Mouse (Mus musculus): ENCODE data around the gene Arid3a. TPM values are rescaled to one million over a fixed set of nuclear protein-coding genes. Genes with fewer than 3 reads are reported as not detected.

Gene Arid3a
- polyA plus RNA-seq (2014; fragmentation: Illumina TruSeq; extraction: RNeasy Lipid Tissue Mini Kit (QIAGEN cat#74804); ENCODE audit: low read depth, low replicate concordance): 1.9 TPM

GRCm38 (mm10) chr10:79926491-79927323 lies at the start of gene Arid3a:
Gene Arid3a, plus strand, starts transcription at chr10:79927043.

DNA sequence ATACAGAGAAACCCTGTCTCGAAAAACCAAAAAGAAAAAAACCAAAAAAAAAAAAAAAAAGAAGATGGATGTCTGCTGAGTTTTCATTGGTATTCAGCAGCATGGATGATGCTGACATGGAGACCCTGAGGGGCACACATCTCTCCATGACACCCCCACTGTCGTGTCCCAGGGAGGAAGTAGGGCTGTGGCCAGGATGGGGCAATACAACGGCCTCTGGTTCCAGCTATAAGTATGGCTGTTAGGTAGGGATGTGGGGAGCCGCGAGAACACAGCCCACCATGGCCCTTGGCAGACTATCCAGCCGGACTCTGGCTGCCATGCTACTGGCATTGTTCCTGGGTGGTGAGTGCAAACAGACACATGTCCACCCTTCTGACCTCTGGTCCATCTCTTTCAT lies 40.8 kb upstream of the Arid3a start, which contains the start of gene Elane:
Elane (plus strand) TSS at position 194 of the 400 bp plus-strand sequence.

DNA sequence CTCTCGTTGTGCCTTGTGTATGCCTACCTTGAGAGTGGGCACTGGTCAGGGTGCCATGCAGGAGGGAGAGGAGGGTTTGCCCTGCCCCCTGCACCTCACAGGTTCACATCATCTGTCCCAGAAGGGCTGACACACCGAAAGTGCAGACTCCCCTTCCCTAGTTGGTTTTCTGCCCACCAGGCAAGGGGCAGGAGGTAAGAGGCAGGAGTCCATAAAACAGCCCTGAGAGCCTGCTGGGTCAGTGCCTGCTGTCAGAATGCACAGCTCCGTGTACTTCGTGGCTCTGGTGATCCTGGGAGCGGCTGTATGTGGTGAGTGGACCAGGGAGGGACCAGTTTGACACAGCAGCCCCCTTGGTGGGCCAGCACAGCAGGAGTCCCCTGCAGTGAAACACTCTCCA lies 36.2 kb upstream of the Arid3a start, which contains the start of gene Cfd:
Cfd (plus strand) TSS at position 184 of the 400 bp plus-strand sequence.

GRCm38 (mm10) chr10:79908167-79909091 lies 18.4 kb upstream of the Arid3a start, which contains the start of gene Med16:
Gene Med16, minus strand, starts transcription at chr10:79908923.

DNA sequence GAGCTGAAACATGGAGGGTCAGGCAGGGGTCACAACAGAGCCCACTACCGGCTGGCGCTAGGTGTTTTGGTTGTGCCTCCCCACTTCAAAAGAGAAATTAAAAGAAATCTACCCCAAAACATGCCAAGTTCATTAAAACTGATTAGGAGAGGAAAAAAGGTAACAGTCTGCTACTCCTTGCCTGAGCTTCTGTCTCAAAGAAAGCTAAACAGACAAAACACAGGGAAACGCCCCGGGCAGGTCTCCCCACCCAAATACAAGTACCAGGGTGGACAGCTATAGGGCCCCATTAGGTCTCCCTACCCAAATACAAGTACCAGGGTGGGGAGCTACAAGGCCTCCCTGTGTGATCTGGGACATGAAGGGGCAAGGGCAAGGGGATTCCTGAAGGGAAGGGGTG lies 16.3 kb upstream of the Arid3a start, which contains the start of gene Gm26602:
Gm26602 (plus strand) TSS at position 301 of the 400 bp plus-strand sequence.

GRCm38 (mm10) chr10:79916808-79917531 lies 9.9 kb upstream of the Arid3a start, which contains the start of gene Kiss1r:
Gene Kiss1r, plus strand, starts transcription at chr10:79916971.

GRCm38 (mm10) chr10:79920958-79921535 lies 5.8 kb upstream of the Arid3a start, which contains the start of gene R3hdm4:
Gene R3hdm4, minus strand, starts transcription at chr10:79921208.

GRCm38 (mm10) chr10:79959847-79960601 lies 33.2 kb downstream of the Arid3a start, which contains the start of gene Wdr18:
Gene Wdr18, plus strand, starts transcription at chr10:79960152.

GRCm38 (mm10) chr10:79970415-79971182 lies 43.8 kb downstream of the Arid3a start, which contains the start of gene Grin3b:
Gene Grin3b, plus strand, starts transcription at chr10:79970715.

DNA sequence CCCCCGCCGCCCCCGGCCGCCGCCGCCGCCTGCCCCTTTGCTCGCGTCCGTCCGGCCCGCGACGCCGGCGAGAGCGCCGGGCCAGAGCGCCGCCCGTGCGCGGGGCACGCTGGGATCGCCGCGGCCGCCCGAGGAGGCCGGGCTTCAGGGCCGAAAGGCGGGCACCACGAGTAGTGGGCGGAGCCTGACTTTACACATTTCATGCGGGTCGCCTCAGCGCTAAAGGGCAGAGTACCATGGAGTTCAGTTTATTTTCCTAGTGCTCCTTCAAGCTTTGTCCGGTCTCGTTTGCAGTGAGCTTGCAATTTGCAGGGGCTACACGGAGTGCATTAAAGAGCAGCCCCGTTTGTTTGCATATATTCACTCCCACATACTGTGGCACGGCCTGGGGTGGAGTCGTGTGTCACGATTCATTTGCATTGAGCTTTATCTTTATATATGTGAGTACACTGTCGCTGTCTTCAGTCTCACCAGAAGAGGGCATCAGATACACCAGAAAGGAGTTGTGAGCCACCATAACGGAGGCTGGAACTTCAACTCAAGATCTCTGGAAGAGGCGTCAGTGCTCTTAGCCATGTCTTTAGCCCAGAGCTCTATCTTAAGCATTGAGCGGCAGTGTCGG lies 57.5 kb downstream of the Arid3a start, which contains the start of gene Tmem259:
Tmem259 (minus strand) TSS at position 136 of the 622 bp plus-strand sequence.

GRCm38 (mm10) chr10:79988506-79989271 lies 61.8 kb downstream of the Arid3a start, which contains the start of gene Cnn2:
Gene Cnn2, plus strand, starts transcription at chr10:79988584.

DNA sequence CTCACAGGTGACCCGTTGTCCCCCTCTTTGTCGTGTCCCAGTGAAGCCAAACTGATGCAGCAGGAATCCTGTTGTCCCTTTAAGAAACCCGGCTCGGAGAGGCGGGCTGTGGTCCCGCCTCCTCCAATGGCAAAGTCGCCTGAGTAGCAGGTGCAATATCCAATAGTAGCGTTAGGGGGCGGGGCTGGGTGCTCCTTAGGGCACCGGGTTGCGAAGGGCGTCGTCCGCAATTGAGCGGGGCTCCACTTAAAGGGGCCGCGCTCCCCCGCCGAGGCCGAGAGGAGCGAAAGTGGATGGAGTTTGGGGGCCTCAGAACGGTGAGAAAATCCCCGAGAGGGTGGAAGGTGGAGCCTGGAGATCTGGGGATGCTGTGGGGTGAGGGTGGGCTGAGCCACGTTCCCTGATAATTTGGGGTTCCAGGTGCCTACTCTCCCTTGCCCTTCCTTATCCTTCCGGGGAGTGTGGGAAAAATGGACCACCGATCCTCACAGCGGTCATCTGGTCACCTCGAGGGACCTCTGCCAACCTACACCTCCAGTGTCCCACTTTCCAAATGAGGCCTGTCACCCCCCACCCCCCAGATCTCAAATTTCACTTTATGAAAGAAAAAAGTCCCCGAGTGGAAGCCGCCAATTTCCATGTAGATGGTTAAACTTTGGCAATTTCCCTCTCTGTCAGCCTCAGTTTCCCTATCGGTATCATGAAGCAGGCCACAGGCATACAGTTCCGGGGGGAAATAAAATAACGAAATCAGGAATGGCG lies 69.6 kb downstream of the Arid3a start, which contains the start of gene Abca7:
Abca7 (plus strand) TSS at position 223 of the 762 bp plus-strand sequence.

Other genes starting within 250 kb of the Arid3a start
- gene Cdc34, start 244.8 kb upstream of the Arid3a start, polyA plus RNA-seq (2014; fragmentation: Illumina TruSeq; extraction: RNeasy Lipid Tissue Mini Kit (QIAGEN cat#74804); ENCODE audit: low read depth, low replicate concordance): not detected
- not detected for gene Gzmm, start 238.0 kb upstream of the Arid3a start, polyA plus RNA-seq (2014; fragmentation: Illumina TruSeq; extraction: RNeasy Lipid Tissue Mini Kit (QIAGEN cat#74804); ENCODE audit: low read depth, low replicate concordance)
- gene Bsg, start 222.6 kb upstream of the Arid3a start, polyA plus RNA-seq (2014; fragmentation: Illumina TruSeq; extraction: RNeasy Lipid Tissue Mini Kit (QIAGEN cat#74804); ENCODE audit: low read depth, low replicate concordance): 289 TPM
- not detected for gene Hcn2, start 210.4 kb upstream of the Arid3a start, polyA plus RNA-seq (2014; fragmentation: Illumina TruSeq; extraction: RNeasy Lipid Tissue Mini Kit (QIAGEN cat#74804); ENCODE audit: low read depth, low replicate concordance)
- gene Polrmt, start 180.5 kb upstream of the Arid3a start, polyA plus RNA-seq (2014; fragmentation: Illumina TruSeq; extraction: RNeasy Lipid Tissue Mini Kit (QIAGEN cat#74804); ENCODE audit: low read depth, low replicate concordance): not detected
- gene Fgf22, start 172.0 kb upstream of the Arid3a start, polyA plus RNA-seq (2014; fragmentation: Illumina TruSeq; extraction: RNeasy Lipid Tissue Mini Kit (QIAGEN cat#74804); ENCODE audit: low read depth, low replicate concordance): not detected
- 0.58 TPM for gene Rnf126, start 160.1 kb upstream of the Arid3a start, polyA plus RNA-seq (2014; fragmentation: Illumina TruSeq; extraction: RNeasy Lipid Tissue Mini Kit (QIAGEN cat#74804); ENCODE audit: low read depth, low replicate concordance)
- gene Fstl3, start 149.8 kb upstream of the Arid3a start, polyA plus RNA-seq (2014; fragmentation: Illumina TruSeq; extraction: RNeasy Lipid Tissue Mini Kit (QIAGEN cat#74804); ENCODE audit: low read depth, low replicate concordance): 6.9 TPM
- not detected for gene Prss57, start 136.1 kb upstream of the Arid3a start, polyA plus RNA-seq (2014; fragmentation: Illumina TruSeq; extraction: RNeasy Lipid Tissue Mini Kit (QIAGEN cat#74804); ENCODE audit: low read depth, low replicate concordance)
- 0.93 TPM for gene Palm, start 133.5 kb upstream of the Arid3a start, polyA plus RNA-seq (2014; fragmentation: Illumina TruSeq; extraction: RNeasy Lipid Tissue Mini Kit (QIAGEN cat#74804); ENCODE audit: low read depth, low replicate concordance)
- gene Misp, start 106.1 kb upstream of the Arid3a start, polyA plus RNA-seq (2014; fragmentation: Illumina TruSeq; extraction: RNeasy Lipid Tissue Mini Kit (QIAGEN cat#74804); ENCODE audit: low read depth, low replicate concordance): not detected
- gene Ptbp1, start 72.6 kb upstream of the Arid3a start, polyA plus RNA-seq (2014; fragmentation: Illumina TruSeq; extraction: RNeasy Lipid Tissue Mini Kit (QIAGEN cat#74804); ENCODE audit: low read depth, low replicate concordance): 69.8 TPM
- gene Prtn3, start 52.6 kb upstream of the Arid3a start, polyA plus RNA-seq (2014; fragmentation: Illumina TruSeq; extraction: RNeasy Lipid Tissue Mini Kit (QIAGEN cat#74804); ENCODE audit: low read depth, low replicate concordance): not detected
- not detected for gene Plppr3, start 52.4 kb upstream of the Arid3a start, polyA plus RNA-seq (2014; fragmentation: Illumina TruSeq; extraction: RNeasy Lipid Tissue Mini Kit (QIAGEN cat#74804); ENCODE audit: low read depth, low replicate concordance)
- not detected for gene Elane, start 40.8 kb upstream of the Arid3a start, polyA plus RNA-seq (2014; fragmentation: Illumina TruSeq; extraction: RNeasy Lipid Tissue Mini Kit (QIAGEN cat#74804); ENCODE audit: low read depth, low replicate concordance)
- 14.9 TPM for gene Cfd, start 36.2 kb upstream of the Arid3a start, polyA plus RNA-seq (2014; fragmentation: Illumina TruSeq; extraction: RNeasy Lipid Tissue Mini Kit (QIAGEN cat#74804); ENCODE audit: low read depth, low replicate concordance)
- not detected for gene Med16, start 18.1 kb upstream of the Arid3a start, polyA plus RNA-seq (2014; fragmentation: Illumina TruSeq; extraction: RNeasy Lipid Tissue Mini Kit (QIAGEN cat#74804); ENCODE audit: low read depth, low replicate concordance)
- gene Gm26602, start 16.2 kb upstream of the Arid3a start, polyA plus RNA-seq (2014; fragmentation: Illumina TruSeq; extraction: RNeasy Lipid Tissue Mini Kit (QIAGEN cat#74804); ENCODE audit: low read depth, low replicate concordance): not detected
- gene Kiss1r, start 10.1 kb upstream of the Arid3a start, polyA plus RNA-seq (2014; fragmentation: Illumina TruSeq; extraction: RNeasy Lipid Tissue Mini Kit (QIAGEN cat#74804); ENCODE audit: low read depth, low replicate concordance): not detected
- 8.8 TPM for gene R3hdm4, start 5.8 kb upstream of the Arid3a start, polyA plus RNA-seq (2014; fragmentation: Illumina TruSeq; extraction: RNeasy Lipid Tissue Mini Kit (QIAGEN cat#74804); ENCODE audit: low read depth, low replicate concordance)
- 1.2 TPM for gene Wdr18, start 33.1 kb downstream of the Arid3a start, polyA plus RNA-seq (2014; fragmentation: Illumina TruSeq; extraction: RNeasy Lipid Tissue Mini Kit (QIAGEN cat#74804); ENCODE audit: low read depth, low replicate concordance)
- not detected for gene Grin3b, start 43.7 kb downstream of the Arid3a start, polyA plus RNA-seq (2014; fragmentation: Illumina TruSeq; extraction: RNeasy Lipid Tissue Mini Kit (QIAGEN cat#74804); ENCODE audit: low read depth, low replicate concordance)
- gene Tmem259, start 57.3 kb downstream of the Arid3a start, polyA plus RNA-seq (2014; fragmentation: Illumina TruSeq; extraction: RNeasy Lipid Tissue Mini Kit (QIAGEN cat#74804); ENCODE audit: low read depth, low replicate concordance): 0.64 TPM
- 4.3 TPM for gene Cnn2, start 61.5 kb downstream of the Arid3a start, polyA plus RNA-seq (2014; fragmentation: Illumina TruSeq; extraction: RNeasy Lipid Tissue Mini Kit (QIAGEN cat#74804); ENCODE audit: low read depth, low replicate concordance)
- gene Abca7, start 69.5 kb downstream of the Arid3a start, polyA plus RNA-seq (2014; fragmentation: Illumina TruSeq; extraction: RNeasy Lipid Tissue Mini Kit (QIAGEN cat#74804); ENCODE audit: low read depth, low replicate concordance): 0.58 TPM
- not detected for gene Arhgap45, start 89.6 kb downstream of the Arid3a start, polyA plus RNA-seq (2014; fragmentation: Illumina TruSeq; extraction: RNeasy Lipid Tissue Mini Kit (QIAGEN cat#74804); ENCODE audit: low read depth, low replicate concordance)
- 0.64 TPM for gene Polr2e, start 112.8 kb downstream of the Arid3a start, polyA plus RNA-seq (2014; fragmentation: Illumina TruSeq; extraction: RNeasy Lipid Tissue Mini Kit (QIAGEN cat#74804); ENCODE audit: low read depth, low replicate concordance)
- gene Gpx4, start 120.1 kb downstream of the Arid3a start, polyA plus RNA-seq (2014; fragmentation: Illumina TruSeq; extraction: RNeasy Lipid Tissue Mini Kit (QIAGEN cat#74804); ENCODE audit: low read depth, low replicate concordance): 76.0 TPM
- gene Sbno2, start 178.5 kb downstream of the Arid3a start, polyA plus RNA-seq (2014; fragmentation: Illumina TruSeq; extraction: RNeasy Lipid Tissue Mini Kit (QIAGEN cat#74804); ENCODE audit: low read depth, low replicate concordance): 1.3 TPM
- gene Stk11, start 188.8 kb downstream of the Arid3a start, polyA plus RNA-seq (2014; fragmentation: Illumina TruSeq; extraction: RNeasy Lipid Tissue Mini Kit (QIAGEN cat#74804); ENCODE audit: low read depth, low replicate concordance): 8.0 TPM
- gene Atp5d, start 211.6 kb downstream of the Arid3a start, polyA plus RNA-seq (2014; fragmentation: Illumina TruSeq; extraction: RNeasy Lipid Tissue Mini Kit (QIAGEN cat#74804); ENCODE audit: low read depth, low replicate concordance): 0.70 TPM
- 1.5 TPM for gene Cbarp, start 213.8 kb downstream of the Arid3a start, polyA plus RNA-seq (2014; fragmentation: Illumina TruSeq; extraction: RNeasy Lipid Tissue Mini Kit (QIAGEN cat#74804); ENCODE audit: low read depth, low replicate concordance)
- 7.6 TPM for gene Midn, start 221.2 kb downstream of the Arid3a start, polyA plus RNA-seq (2014; fragmentation: Illumina TruSeq; extraction: RNeasy Lipid Tissue Mini Kit (QIAGEN cat#74804); ENCODE audit: low read depth, low replicate concordance)
- gene Cirbp, start 238.9 kb downstream of the Arid3a start, polyA plus RNA-seq (2014; fragmentation: Illumina TruSeq; extraction: RNeasy Lipid Tissue Mini Kit (QIAGEN cat#74804); ENCODE audit: low read depth, low replicate concordance): 21.3 TPM
- gene 1600002K03Rik, start 245.9 kb downstream of the Arid3a start, polyA plus RNA-seq (2014; fragmentation: Illumina TruSeq; extraction: RNeasy Lipid Tissue Mini Kit (QIAGEN cat#74804); ENCODE audit: low read depth, low replicate concordance): 1.0 TPM

Data from adrenal gland, adult 10 weeks (tissue).